8 mouse cellular contexts compared by ENCODE assay signal in genomic region chr1:88276524-88277097, GRCm38 (mm10). TPM values are rescaled to one million over a fixed set of nuclear protein-coding genes. Genes with fewer than 3 reads are reported as not detected.
DNase-seq lines count a peak whose midpoint lies in the region; ATAC-seq and TF ChIP-seq lines count a peak whose summit lies in the region.

No protein-coding gene starts in this region.

- WGBS in lung, embryonic 15.5 days = 18% methylated on average over 10 of the region's 10 CpGs
- 30% methylated on average over 10 of the region's 10 CpGs for WGBS in embryonic facial prominence, embryonic 12.5 days
- WGBS in hindbrain, postnatal 0 days = 24% methylated on average over 10 of the region's 10 CpGs
- 38% methylated on average over 10 of the region's 10 CpGs for WGBS in midbrain, embryonic 10.5 days

- peaks cover 40% of the 10 kb centered on the region for H3K36me3 ChIP-seq in lung, embryonic 15.5 days
- H3K36me3 ChIP-seq in embryonic facial prominence, embryonic 12.5 days = peaks cover 40% of the 10 kb centered on the region
- peaks cover 22% of the 10 kb centered on the region for H3K36me3 ChIP-seq in hindbrain, postnatal 0 days (ENCODE audit: insufficient read depth, low read length)
- peaks cover 44% of the 10 kb centered on the region for H3K36me3 ChIP-seq in midbrain, embryonic 10.5 days

- peaks cover 23% of the 10 kb centered on the region for H3K4me1 ChIP-seq in lung, embryonic 15.5 days
- H3K4me1 ChIP-seq in embryonic facial prominence, embryonic 12.5 days = peaks cover 13% of the 10 kb centered on the region
- H3K4me1 ChIP-seq in hindbrain, postnatal 0 days (ENCODE audit: insufficient read depth, low read length) = peaks cover 19% of the 10 kb centered on the region
- peaks cover 20% of the 10 kb centered on the region for H3K4me1 ChIP-seq in midbrain, embryonic 10.5 days

- peak overlapping the region; percentile 47 for H3K4me3 ChIP-seq in lung, embryonic 15.5 days
- H3K4me3 ChIP-seq in embryonic facial prominence, embryonic 12.5 days = peak overlapping the region; percentile 58
- H3K4me3 ChIP-seq in hindbrain, postnatal 0 days (ENCODE audit: low read length) = peak overlapping the region; percentile 53
- peak overlapping the region; percentile 57 for H3K4me3 ChIP-seq in midbrain, embryonic 10.5 days

- TF ChIP-seq CTCF in hindbrain, postnatal 0 days (IDR thresholded peaks at IDR 0.05; ENCODE audit: low read depth) = no peak

- H3K27ac ChIP-seq in lung, embryonic 15.5 days = peak overlapping the region; percentile 83
- peak overlapping the region; percentile 82 for H3K27ac ChIP-seq in embryonic facial prominence, embryonic 12.5 days
- peak overlapping the region; percentile 72 for H3K27ac ChIP-seq in hindbrain, postnatal 0 days
- peak overlapping the region; percentile 90 for H3K27ac ChIP-seq in midbrain, embryonic 10.5 days (replicated peaks)

- peak overlapping the region; percentile 57 for H3K4me2 ChIP-seq in lung, embryonic 15.5 days
- peak overlapping the region; percentile 62 for H3K4me2 ChIP-seq in embryonic facial prominence, embryonic 12.5 days (replicated peaks)
- peak overlapping the region; percentile 60 for H3K4me2 ChIP-seq in hindbrain, postnatal 0 days (ENCODE audit: low read depth, low read length)

- ATAC-seq in lung, embryonic 15.5 days (ENCODE audit: borderline replicate concordance, extremely low read depth, low FRiP score, low TSS enrichment) = peak; percentile 29
- ATAC-seq in embryonic facial prominence, embryonic 12.5 days (ENCODE audit: insufficient number of reproducible peaks, insufficient read depth, low FRiP score, low TSS enrichment) = peak; percentile 23
- ATAC-seq in hindbrain, postnatal 0 days = peak; percentile 30

- peak overlapping the region; percentile 70 for H3K9ac ChIP-seq in lung, embryonic 15.5 days
- peak overlapping the region; percentile 74 for H3K9ac ChIP-seq in embryonic facial prominence, embryonic 12.5 days
- peak overlapping the region; percentile 61 for H3K9ac ChIP-seq in hindbrain, postnatal 0 days (replicated peaks; ENCODE audit: low read length)

- H3K9me3 ChIP-seq in lung, embryonic 15.5 days = no peaks in the 10 kb centered on the region; the same call in 1 of the 2 replicates
- H3K9me3 ChIP-seq in embryonic facial prominence, embryonic 12.5 days = no peaks in the 10 kb centered on the region; the same call in 1 of the 2 replicates
- H3K9me3 ChIP-seq in hindbrain, postnatal 0 days (ENCODE audit: low read length) = no peaks in the 10 kb centered on the region; the same call in 1 of the 2 replicates
- peaks cover 44% of the 10 kb centered on the region for H3K9me3 ChIP-seq in midbrain, embryonic 10.5 days (replicated peaks)

- DNase-seq in lung, adult 18-20 months = no peak
- DNase-seq in hindbrain, postnatal 0 days (ENCODE audit: low spot score) = no peak
- DNase-seq in midbrain, embryonic 10.5 days (ENCODE audit: low spot score) = no peak
- DNase-seq in urinary bladder, postnatal 4 days (ENCODE audit: low spot score in 2 of 2) = no peak
- DNase-seq in adrenal gland, adult 2 months = no peak
- no peak for DNase-seq in cerebellum, adult 11-12 months

- no peaks in the 10 kb centered on the region for H3K27me3 ChIP-seq in lung, embryonic 15.5 days
- no peaks in the 10 kb centered on the region for H3K27me3 ChIP-seq in embryonic facial prominence, embryonic 12.5 days
- no peaks in the 10 kb centered on the region for H3K27me3 ChIP-seq in hindbrain, postnatal 0 days (ENCODE audit: insufficient read depth, low read length)
- H3K27me3 ChIP-seq in midbrain, embryonic 10.5 days (ENCODE audit: low read depth, poor library complexity, severe bottlenecking) = no peaks in the 10 kb centered on the region

RNA-seq across cellular contexts. Expression of gene Hjurp, which starts 0.8 kb away (rescaled TPM):
- 184 and 198 TPM in 2 replicates for polyA plus RNA-seq in lung, embryonic 15.5 days (2015; fragmentation: Nextera tagmentation; extraction: Ambion mirVana)
- 231 and 234 TPM in 2 replicates for polyA plus RNA-seq in embryonic facial prominence, embryonic 12.5 days (2016; fragmentation: Nextera tagmentation; extraction: Ambion mirVana)
- total RNA-seq in hindbrain, postnatal 0 days (2014; rRNA removed) = 82.8 and 86.3 TPM in 2 replicates
- polyA plus RNA-seq in hindbrain, postnatal 0 days (2015; fragmentation: Nextera tagmentation; extraction: Ambion mirVana) = 47.2 and 47.7 TPM in 2 replicates
- polyA plus RNA-seq in midbrain, embryonic 10.5 days (2016; fragmentation: Nextera tagmentation; extraction: Ambion mirVana) = 213 and 222 TPM in 2 replicates
- 10 to 100 TPM; 24.7 to 25.5 TPM for total RNA-seq in adrenal gland, adult 2 months (2021)
- polyA plus RNA-seq in adrenal gland, adult 2 months (2012; rRNA removed) = 13.6 and 17.5 TPM in 2 replicates

RNA-seq across cellular contexts. Expression of gene Trpm8, which starts 0.8 kb away (rescaled TPM):
- polyA plus RNA-seq in lung, embryonic 15.5 days (2015; fragmentation: Nextera tagmentation; extraction: Ambion mirVana) = 0.04 and 0.10 TPM in 2 replicates
- polyA plus RNA-seq in embryonic facial prominence, embryonic 12.5 days (2016; fragmentation: Nextera tagmentation; extraction: Ambion mirVana) = not detected in 2 replicates
- 0.05 and 0.14 TPM in 2 replicates for total RNA-seq in hindbrain, postnatal 0 days (2014; rRNA removed)
- 0.11 and 0.15 TPM in 2 replicates for polyA plus RNA-seq in hindbrain, postnatal 0 days (2015; fragmentation: Nextera tagmentation; extraction: Ambion mirVana)
- polyA plus RNA-seq in midbrain, embryonic 10.5 days (2016; fragmentation: Nextera tagmentation; extraction: Ambion mirVana) = not detected in 2 replicates
- not detected for total RNA-seq in adrenal gland, adult 2 months (2021)
- not detected in 2 replicates for polyA plus RNA-seq in adrenal gland, adult 2 months (2012; rRNA removed)

RNA-seq across cellular contexts. Expression of gene Mroh2a, which starts 49.8 kb away (rescaled TPM):
- 0.90 and 1.1 TPM in 2 replicates for polyA plus RNA-seq in lung, embryonic 15.5 days (2015; fragmentation: Nextera tagmentation; extraction: Ambion mirVana)
- 0.80 and 1.6 TPM in 2 replicates for polyA plus RNA-seq in embryonic facial prominence, embryonic 12.5 days (2016; fragmentation: Nextera tagmentation; extraction: Ambion mirVana)
- 0.16 TPM in 1 of 2 replicates, not detected in the other for total RNA-seq in hindbrain, postnatal 0 days (2014; rRNA removed)
- polyA plus RNA-seq in hindbrain, postnatal 0 days (2015; fragmentation: Nextera tagmentation; extraction: Ambion mirVana) = 0.23 and 0.55 TPM in 2 replicates
- polyA plus RNA-seq in midbrain, embryonic 10.5 days (2016; fragmentation: Nextera tagmentation; extraction: Ambion mirVana) = 0.91 and 1.3 TPM in 2 replicates
- total RNA-seq in adrenal gland, adult 2 months (2021) = under 1 TPM in 1 of 2 experiments, not detected in 1; 0.10 TPM
- polyA plus RNA-seq in adrenal gland, adult 2 months (2012; rRNA removed) = 0.03 and 0.17 TPM in 2 replicates
